Mouse (Mus musculus): ENCODE measurements at regions not wholly inside any gene's neighbourhood (a gene's known extent, or its start where the extent isn't known, plus 50 kb on each side); places are given as distances from the start of the nearest gene placed in this dataset.

- DNase-seq (ENCODE audit: extremely low spot score in 1 of 2, low spot score in 2 of 2), result no peak
- TF ChIP-seq CTCF (IDR thresholded peaks at IDR 0.05), result no peak
- H3K4me3 ChIP-seq, result no peak overlapping the region
- H3K27ac ChIP-seq, result no peak overlapping the region
- intact Hi-C loops (cut with DNase I), result no loop called here
Observed at GRCm38 (mm10) chr1:190639846-190640245, 271.7 kb downstream of the Rps6kc1 start.

- peak in 1 of 2 experiments; percentile 4 for DNase-seq (ENCODE audit: extremely low spot score in 1 of 2, low spot score in 2 of 2)
- TF ChIP-seq CTCF (IDR thresholded peaks at IDR 0.05), result no peak
- no peak overlapping the region for H3K4me3 ChIP-seq
- intact Hi-C loops (cut with DNase I), result no loop called here
- no peak overlapping the region for H3K27ac ChIP-seq
Observed at GRCm38 (mm10) chr1:190634935-190635334, 276.6 kb downstream of the Rps6kc1 start.

- no peak overlapping the region for H3K27ac ChIP-seq
- no peak for TF ChIP-seq CTCF (IDR thresholded peaks at IDR 0.05)
- no peak overlapping the region for H3K4me3 ChIP-seq
- DNase-seq (ENCODE audit: extremely low spot score in 1 of 2, low spot score in 2 of 2), result peak in 1 of 2 experiments; percentile 2
- intact Hi-C loops (cut with DNase I), result no loop called here
Observed at GRCm38 (mm10) chr1:190631641-190632040, 279.9 kb downstream of the Rps6kc1 start.

GRCm38 (mm10) chr1:190630193-190630592 lies 281.4 kb downstream of the Rps6kc1 start:
- no peak for TF ChIP-seq CTCF (IDR thresholded peaks at IDR 0.05)
- no peak overlapping the region for H3K27ac ChIP-seq
- intact Hi-C loops (cut with DNase I), result no loop called here
- no peak overlapping the region for H3K4me3 ChIP-seq
- DNase-seq (ENCODE audit: extremely low spot score in 1 of 2, low spot score in 2 of 2), result no peak

GRCm38 (mm10) chr1:190623916-190624315 lies 287.7 kb downstream of the Rps6kc1 start:
- Histone ChIP-seq H3K4me3 (no peak overlapping the region), H3K27ac (no peak overlapping the region)
- DNase-seq (ENCODE audit: extremely low spot score in 1 of 2, low spot score in 2 of 2), result no peak
- intact Hi-C loops (cut with DNase I), result no loop called here
- TF ChIP-seq CTCF (IDR thresholded peaks at IDR 0.05), result no peak

GRCm38 (mm10) chr1:190600425-190600824 lies 311.1 kb downstream of the Rps6kc1 start:
- Histone ChIP-seq H3K4me3 (no peak overlapping the region), H3K27ac (no peak overlapping the region)
- intact Hi-C loops (cut with DNase I), result no loop called here
- DNase-seq (ENCODE audit: extremely low spot score in 1 of 2, low spot score in 2 of 2), result no peak
- TF ChIP-seq CTCF (IDR thresholded peaks at IDR 0.05), result no peak

GRCm38 (mm10) chr1:190599622-190600021 lies 311.9 kb downstream of the Rps6kc1 start:
- no peak overlapping the region for H3K27ac ChIP-seq
- H3K4me3 ChIP-seq, result no peak overlapping the region
- DNase-seq (ENCODE audit: extremely low spot score in 1 of 2, low spot score in 2 of 2), result no peak
- TF ChIP-seq CTCF (IDR thresholded peaks at IDR 0.05), result no peak
- intact Hi-C loops (cut with DNase I), result no loop called here

GRCm38 (mm10) chr1:190596209-190596608 lies 315.4 kb downstream of the Rps6kc1 start:
- intact Hi-C loops (cut with DNase I), result loop anchor here (2.0 kb wide), 1 partner anchor 635 kb away; no protein-coding TSS in a partner anchor
- DNase-seq (ENCODE audit: extremely low spot score in 1 of 2, low spot score in 2 of 2), result peak in 1 of 2 experiments; percentile 17
- Histone ChIP-seq H3K27ac (no peak overlapping the region), H3K4me3 (no peak overlapping the region)
- no peak for TF ChIP-seq CTCF (IDR thresholded peaks at IDR 0.05)

- intact Hi-C loops (cut with DNase I), result loop anchor here (5.0 kb wide), 1 partner anchor 71 kb away; no protein-coding TSS in a partner anchor
- no peak overlapping the region for H3K27ac ChIP-seq
- no peak for DNase-seq (ENCODE audit: extremely low spot score in 1 of 2, low spot score in 2 of 2)
- no peak overlapping the region for H3K4me3 ChIP-seq
- no peak for TF ChIP-seq CTCF (IDR thresholded peaks at IDR 0.05)
Observed at GRCm38 (mm10) chr1:190591621-190592020, 319.9 kb downstream of the Rps6kc1 start.

GRCm38 (mm10) chr1:190589586-190589985 lies 322.0 kb downstream of the Rps6kc1 start:
- intact Hi-C loops (cut with DNase I), result no loop called here
- DNase-seq (ENCODE audit: extremely low spot score in 1 of 2, low spot score in 2 of 2), result no peak
- Histone ChIP-seq H3K27ac (no peak overlapping the region), H3K4me3 (no peak overlapping the region)
- TF ChIP-seq CTCF (IDR thresholded peaks at IDR 0.05), result no peak

- H3K4me3 ChIP-seq, result no peak overlapping the region
Observed at GRCm38 (mm10) chr1:190583272-190583671, 328.3 kb downstream of the Rps6kc1 start.

GRCm38 (mm10) chr1:190580653-190581052 lies 330.9 kb downstream of the Rps6kc1 start:
- no peak for DNase-seq (ENCODE audit: extremely low spot score in 1 of 2, low spot score in 2 of 2)
- intact Hi-C loops (cut with DNase I), result no loop called here
- Histone ChIP-seq H3K4me3 (no peak overlapping the region), H3K27ac (no peak overlapping the region)
- TF ChIP-seq CTCF (IDR thresholded peaks at IDR 0.05), result no peak

More at GRCm38 (mm10) chr1:190583272-190583671, 328.3 kb downstream of the Rps6kc1 start:
- no peak overlapping the region for H3K27ac ChIP-seq
- intact Hi-C loops (cut with DNase I), result no loop called here
- DNase-seq (ENCODE audit: extremely low spot score in 1 of 2, low spot score in 2 of 2), result no peak
- TF ChIP-seq CTCF (IDR thresholded peaks at IDR 0.05), result no peak

GRCm38 (mm10) chr1:190570981-190571380 lies 340.6 kb downstream of the Rps6kc1 start:
- DNase-seq (ENCODE audit: extremely low spot score in 1 of 2, low spot score in 2 of 2), result no peak
- intact Hi-C loops (cut with DNase I), result no loop called here
- H3K4me3 ChIP-seq, result no peak overlapping the region
- H3K27ac ChIP-seq, result 0 out of 2 replicates have a peak overlapping the region, but pooled peaks have one; percentile 11
- no peak for TF ChIP-seq CTCF (IDR thresholded peaks at IDR 0.05)

Data from left cerebral cortex, adult 2 months (tissue).